Mouse (Mus musculus) heart, embryonic 11.5 days (tissue): ENCODE data around the gene Map3k19. TPM values are rescaled to one million over a fixed set of nuclear protein-coding genes. Genes with fewer than 3 reads are reported as not detected.

Experiments used
- ATAC-seq: fragments of 200-750 bp; cut with Nextera tagmentation; replicated peaks from 2 replicates; pipeline ENCODE4 v1.8.0; 2017; ENCODE audit warnings: moderate library complexity; ENCODE audit not compliant: insufficient number of reproducible peaks, low FRiP score, low TSS enrichment
- H3K27ac ChIP-seq: fragments of 300-500 bp; sonication (generic); 2 replicates; pipeline ENCODE4 v1.5.1; 2014; ENCODE audit warnings: mild to moderate bottlenecking, low read depth, low read length
- H3K27me3 ChIP-seq: fragments of 300-500 bp; sonication (generic); 2 replicates; pipeline ENCODE4 v1.6.1; 2014; ENCODE audit warnings: mild to moderate bottlenecking, low read length, mixed read lengths; ENCODE audit not compliant: control insufficient read depth, insufficient read depth
- H3K36me3 ChIP-seq: fragments of 300-500 bp; sonication (generic); 2 replicates; pipeline ENCODE4 v1.6.1; 2014; ENCODE audit warnings: mild to moderate bottlenecking, low read length, moderate library complexity, mixed read lengths; ENCODE audit not compliant: control insufficient read depth, insufficient read depth
- H3K4me1 ChIP-seq: fragments of 300-500 bp; sonication (generic); 2 replicates; pipeline ENCODE4 v1.6.1; 2014; ENCODE audit warnings: low read length; ENCODE audit not compliant: control insufficient read depth, insufficient read depth
- H3K4me2 ChIP-seq: fragments of 300-500 bp; sonication (generic); 2 replicates; pipeline ENCODE4 v1.6.1; 2014; ENCODE audit warnings: mild to moderate bottlenecking, moderate library complexity
- H3K4me3 ChIP-seq: fragments of 300-500 bp; sonication (generic); 2 replicates; pipeline ENCODE4 v1.5.1; 2014; ENCODE audit warnings: low read depth, low read length
- H3K9ac ChIP-seq: fragments of 300-500 bp; sonication (generic); 2 replicates; pipeline ENCODE4 v1.6.1; 2014; ENCODE audit warnings: mild to moderate bottlenecking, low read depth, low read length, moderate library complexity
- H3K9me3 ChIP-seq: fragments of 300-500 bp; sonication (generic); replicated peaks from 2 replicates; pipeline ENCODE4 v1.6.1; 2016; ENCODE audit warnings: low read length; ENCODE audit not compliant: control insufficient read depth
- WGBS: fragments of 180-500 bp; shearing (Covaris S2); extraction: QIAGEN DNeasy Blood & Tissue Kit; methylation state at CpG from one replicate; pipeline ENCODE4 v1.1.7; 2014; ENCODE audit not compliant: insufficient replicate concordance; 5-methylcytosine and 5-hydroxymethylcytosine counted together
- polyA plus RNA-seq: library from polyadenylated mRNA; unstranded; fragments of >200 nt; fragmentation: Nextera tagmentation; extraction: Ambion mirVana; gene quantifications from 2 replicates; pipeline ENCODE4 v1.2.1, GENCODE M21; 2014

The Map3k19 gene
- polyA plus RNA-seq, 1 experiment from 2014 or later, result not detected

DNA sequence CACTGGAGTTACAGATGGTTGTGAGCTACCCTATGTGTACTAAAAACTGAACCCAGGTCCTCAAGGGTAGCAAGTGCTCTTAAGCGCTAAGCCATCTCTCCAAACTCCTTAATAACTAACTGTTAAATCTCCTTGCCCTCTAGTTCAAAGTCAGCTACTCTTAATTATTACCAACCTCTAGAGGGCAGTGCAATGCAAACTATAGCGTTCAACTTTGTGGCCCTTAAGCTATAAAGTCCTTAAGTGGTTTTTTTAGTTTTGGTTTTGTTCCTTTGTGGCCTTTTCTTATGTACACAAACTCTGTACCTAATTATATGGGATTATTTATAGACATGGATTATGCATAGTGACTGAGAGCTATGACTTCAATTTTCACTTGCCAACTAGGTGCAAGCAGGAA, 27.5 kb downstream of the Map3k19 start:
- Histone ChIP-seq H3K27ac (no peak overlapping the region), H3K4me1 (no peaks in the 10 kb centered on the region), H3K36me3 (no peaks in the 10 kb centered on the region), H3K4me2 (no peak overlapping the region), H3K9ac (no peak overlapping the region), H3K4me3 (no peak overlapping the region), H3K9me3 (no peaks in the 10 kb centered on the region), H3K27me3 (no peaks in the 10 kb centered on the region)
- no peak for ATAC-seq
- WGBS, result 24% methylated on average over 2 of the region's 2 CpGs

- no peak overlapping the region for H3K27ac ChIP-seq
- no peak overlapping the region for H3K9ac ChIP-seq
- H3K9me3 ChIP-seq, result no peaks in the 10 kb centered on the region
- H3K36me3 ChIP-seq, result no peaks in the 10 kb centered on the region
- no peaks in the 10 kb centered on the region for H3K27me3 ChIP-seq
- no peaks in the 10 kb centered on the region; the same call in 1 of the 2 replicates for H3K4me1 ChIP-seq
- H3K4me3 ChIP-seq, result no peak overlapping the region
- 82% methylated on average over 6 of the region's 6 CpGs for WGBS
- no peak for ATAC-seq
- H3K4me2 ChIP-seq, result no peak overlapping the region
These were observed 38.5 kb downstream of the Map3k19 start for GRCm38 (mm10) chr1:127816381-127816780.

- Histone ChIP-seq H3K36me3 (no peaks in the 10 kb centered on the region), H3K9ac (no peak overlapping the region), H3K4me2 (no peak overlapping the region), H3K27me3 (no peaks in the 10 kb centered on the region), H3K27ac (no peak overlapping the region), H3K9me3 (no peaks in the 10 kb centered on the region), H3K4me3 (no peak overlapping the region), H3K4me1 (no peaks in the 10 kb centered on the region; the same call in 1 of the 2 replicates)
- 0 out of 2 replicates have a peak, but pooled peaks have one; percentile 22 for ATAC-seq
- WGBS, result 47% methylated on average over 7 of the region's 7 CpGs
These were observed 41.9 kb downstream of the Map3k19 start for GRCm38 (mm10) chr1:127812929-127813328.

DNA sequence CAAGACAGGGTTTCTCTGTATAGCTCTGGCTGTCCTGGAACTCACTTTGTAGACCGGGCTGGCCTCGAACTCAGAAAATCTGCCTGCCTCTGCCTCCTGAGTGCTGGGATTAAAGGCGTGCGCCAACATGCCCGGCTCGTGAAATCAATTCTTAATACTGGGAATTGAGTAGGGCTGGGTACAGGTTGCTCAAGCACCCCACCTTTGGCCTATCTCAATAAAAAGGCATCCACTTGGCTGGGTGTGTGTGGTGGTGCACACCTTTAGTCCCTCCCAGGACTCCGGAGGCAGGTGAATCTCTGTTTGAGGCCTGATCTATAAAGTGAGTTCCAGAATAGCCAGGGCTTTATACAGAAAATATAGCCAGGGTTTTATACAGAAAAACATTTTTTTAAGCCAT, 46.2 kb downstream of the Map3k19 start:
- WGBS, result 96% methylated on average over 7 of the region's 7 CpGs
- Histone ChIP-seq H3K4me1 (no peaks in the 10 kb centered on the region; the same call in 1 of the 2 replicates), H3K4me3 (no peak overlapping the region), H3K27me3 (no peaks in the 10 kb centered on the region), H3K27ac (no peak overlapping the region), H3K36me3 (peaks cover 2% of the 10 kb centered on the region), H3K9ac (no peak overlapping the region), H3K9me3 (no peaks in the 10 kb centered on the region), H3K4me2 (no peak overlapping the region)
- no peak for ATAC-seq

DNA sequence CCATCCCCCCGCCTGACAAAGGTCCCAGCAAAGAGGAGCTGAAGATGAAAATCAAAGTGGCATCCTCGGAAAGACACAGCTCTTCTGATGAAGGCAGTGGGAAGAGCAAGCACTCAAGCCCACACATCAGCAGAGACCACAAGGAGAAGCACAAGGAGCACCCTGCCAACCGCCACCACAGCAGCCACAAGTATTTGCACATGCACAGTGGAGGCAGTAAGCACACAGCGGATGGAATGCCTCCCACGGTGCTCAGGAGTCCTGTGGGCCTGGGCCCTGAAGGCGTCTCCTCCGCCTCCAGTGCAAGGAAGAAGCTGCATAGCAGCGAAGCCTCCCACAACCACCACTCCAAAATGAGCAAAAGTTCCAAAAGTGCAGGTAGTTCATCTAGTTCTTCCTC, 51.9 kb downstream of the Map3k19 start:
- Histone ChIP-seq H3K4me1 (0 out of 2 replicates have a peak, but pooled peaks cover 2% of the 10 kb centered on the region), H3K27me3 (no peaks in the 10 kb centered on the region), H3K9ac (no peak overlapping the region), H3K4me2 (no peak overlapping the region), H3K27ac (no peak overlapping the region), H3K9me3 (no peaks in the 10 kb centered on the region), H3K36me3 (peaks cover 13% of the 10 kb centered on the region), H3K4me3 (no peak overlapping the region)
- WGBS, result 88% methylated on average over 8 of the region's 8 CpGs
- no peak for ATAC-seq

DNA sequence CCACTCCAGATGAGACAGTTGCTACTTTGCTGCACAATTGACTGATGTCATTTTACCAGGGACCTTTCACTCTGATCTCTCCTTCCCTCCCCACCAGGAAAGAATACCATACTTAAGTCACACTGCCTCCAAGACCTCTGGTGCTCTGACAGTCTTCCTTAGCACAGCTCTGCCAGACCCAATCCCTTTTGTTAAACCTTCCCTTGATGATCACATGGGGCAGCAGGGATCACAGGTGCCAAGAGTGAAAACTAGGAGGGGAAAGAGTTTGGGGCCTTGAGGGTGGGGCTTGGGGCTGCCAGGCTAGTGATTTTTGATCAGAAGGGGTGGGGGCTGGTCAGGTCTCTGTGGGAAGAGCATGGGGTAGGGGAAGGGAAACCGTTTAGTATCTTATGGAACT, 58.1 kb downstream of the Map3k19 start:
- Histone ChIP-seq H3K9ac (no peak overlapping the region), H3K4me1 (no peaks in the 10 kb centered on the region), H3K4me3 (no peak overlapping the region), H3K4me2 (no peak overlapping the region), H3K9me3 (no peaks in the 10 kb centered on the region), H3K36me3 (peaks cover 8% of the 10 kb centered on the region), H3K27ac (no peak overlapping the region), H3K27me3 (no peaks in the 10 kb centered on the region)
- WGBS, result 79% methylated on average over 1 of the region's 1 CpGs
- ATAC-seq, result no peak

DNA sequence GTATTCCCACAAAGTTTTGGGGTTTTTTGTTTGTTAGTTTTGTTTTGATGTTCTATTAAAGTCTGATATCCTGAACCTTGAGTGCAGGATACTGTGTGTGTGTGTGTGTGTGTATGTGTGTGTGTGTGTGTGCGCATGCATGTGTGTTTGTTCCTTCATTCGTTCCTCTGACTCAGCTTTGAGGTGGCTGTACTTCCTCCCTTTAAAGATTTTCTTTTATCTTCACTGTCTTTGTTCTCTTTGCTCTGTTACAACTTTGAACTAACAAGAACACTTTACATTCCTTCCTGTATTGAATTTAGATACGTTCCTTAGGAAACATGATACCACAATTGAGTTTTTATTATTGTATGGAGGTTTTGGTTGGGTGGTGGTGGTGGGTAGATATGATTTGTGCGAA, 58.5 kb downstream of the Map3k19 start:
- ATAC-seq, result no peak
- Histone ChIP-seq H3K4me1 (no peaks in the 10 kb centered on the region), H3K36me3 (peaks cover 8% of the 10 kb centered on the region), H3K4me2 (no peak overlapping the region), H3K27me3 (no peaks in the 10 kb centered on the region), H3K9me3 (no peaks in the 10 kb centered on the region), H3K4me3 (no peak overlapping the region), H3K9ac (no peak overlapping the region), H3K27ac (no peak overlapping the region)
- WGBS, result 73% methylated on average over 4 of the region's 4 CpGs

DNA sequence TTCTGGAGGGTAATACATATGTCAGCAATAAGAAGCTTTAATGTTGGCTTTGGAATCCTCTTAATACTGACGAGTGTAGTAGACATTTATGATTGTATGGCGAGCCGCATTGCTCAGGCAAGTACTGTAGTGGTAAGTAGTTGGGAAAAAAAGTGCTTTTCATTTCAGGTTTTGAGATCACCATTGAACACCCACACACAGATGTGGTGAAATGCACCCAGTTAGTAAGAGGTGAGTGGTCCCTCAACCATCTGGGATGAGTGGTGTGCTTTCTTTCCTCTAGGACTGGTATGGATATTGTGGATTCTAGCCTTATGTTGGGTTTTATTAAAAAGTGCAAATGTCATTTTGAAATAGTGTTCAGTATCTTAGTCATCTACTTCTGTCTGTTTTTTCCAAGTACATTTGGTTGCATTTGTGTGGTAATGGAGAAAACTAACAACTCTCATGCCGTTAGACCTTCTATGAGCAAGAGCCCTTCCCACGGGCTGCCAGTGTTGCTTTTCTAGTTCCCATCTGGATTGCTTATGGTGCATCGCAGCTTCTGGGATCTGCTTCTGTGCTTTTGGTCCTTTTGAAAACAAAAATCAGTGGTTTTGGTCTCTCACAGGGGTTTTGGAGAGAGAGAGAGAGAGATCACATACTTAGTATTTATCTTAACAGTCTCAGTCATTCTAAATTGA, 59.6 kb downstream of the Map3k19 start:
- WGBS, result 89% methylated on average over 6 of the region's 6 CpGs
- Histone ChIP-seq H3K4me2 (no peak overlapping the region), H3K9ac (no peak overlapping the region), H3K4me1 (no peaks in the 10 kb centered on the region), H3K9me3 (no peaks in the 10 kb centered on the region), H3K27ac (no peak overlapping the region), H3K36me3 (peaks cover 8% of the 10 kb centered on the region), H3K27me3 (no peaks in the 10 kb centered on the region), H3K4me3 (no peak overlapping the region)
- no peak for ATAC-seq

DNA sequence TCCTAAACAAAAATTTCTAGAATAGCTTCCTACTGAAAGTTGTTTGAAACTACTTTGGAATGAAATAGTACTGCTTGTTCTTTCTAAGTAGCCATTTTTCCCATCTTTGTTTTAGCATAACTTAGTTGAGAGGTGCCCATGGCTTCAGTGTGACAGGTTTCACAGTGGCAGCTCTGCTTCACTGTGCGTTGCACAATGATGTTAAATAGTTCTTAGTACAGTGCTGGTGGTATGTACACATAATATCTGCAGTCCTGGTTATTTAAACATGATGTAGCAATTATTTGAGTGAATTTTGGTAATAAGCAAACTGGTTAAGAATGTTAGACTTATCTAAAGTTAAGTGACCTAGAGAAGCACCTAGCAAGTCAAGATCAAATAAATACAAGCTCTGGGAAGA, 61.4 kb downstream of the Map3k19 start:
- no peak for ATAC-seq
- no peak overlapping the region for H3K4me3 ChIP-seq
- 92% methylated on average over 1 of the region's 1 CpGs for WGBS

More for the DNA sequence above, 61.4 kb downstream of the Map3k19 start:
- Histone ChIP-seq H3K4me2 (no peak overlapping the region), H3K9me3 (no peaks in the 10 kb centered on the region), H3K27me3 (no peaks in the 10 kb centered on the region), H3K36me3 (peaks cover 8% of the 10 kb centered on the region), H3K9ac (no peak overlapping the region), H3K4me1 (peaks cover 11% of the 10 kb centered on the region), H3K27ac (no peak overlapping the region)
